Mouse (Mus musculus) ES-E14 (cell line): ENCODE results near the gene Ctsz.

Source experiments
- CHD2 ChIP-seq: IDR thresholded peaks from 2 replicates; pipeline ENCODE4 v1.6.1; 2014; ENCODE audit warnings: mild to moderate bottlenecking, low read depth, low read length, inconsistent platforms
- MAFK ChIP-seq: IDR thresholded peaks from 2 replicates; pipeline ENCODE4 v1.6.1; 2014; ENCODE audit warnings: mild to moderate bottlenecking, low read depth, low read length, inconsistent platforms; ENCODE audit not compliant: insufficient read depth

GRCm38 (mm10) chr2:174473550-174473927, 34.7 kb upstream of the Ctsz start:
- no peak for TF ChIP-seq MAFK
- no peak for TF ChIP-seq CHD2
